Comparison of ENCODE assay signal across 8 mouse cellular contexts in genomic region chr17:36892362-36892761, GRCm38 (mm10). TPM values are rescaled to one million over a fixed set of nuclear protein-coding genes. Genes with fewer than 3 reads are reported as not detected.
A peak's percentile ranks its signal among the peaks of the same experiment; 100 is the strongest.
DNase-seq lines count a peak whose midpoint lies in the region; ATAC-seq and TF ChIP-seq lines count a peak whose summit lies in the region.
"Had no signal": no experiment of that assay in that cellular context is flagged by ENCODE, and none has a peak within 500 bp of the region (broad histone marks: within the 10 kb centered on the region; RNA-seq: fewer than 3 reads in every experiment).

No protein-coding gene starts in this region.

- H3K4me1 ChIP-seq in liver, embryonic 11.5 days (replicated peaks; ENCODE audit: control insufficient read depth, insufficient read depth, low read length) = no peaks in the 10 kb centered on the region; the same call in 1 of the 2 replicates
- H3K4me1 ChIP-seq in cortical plate, adult 2 months (ENCODE audit: control insufficient read depth, insufficient read depth, low read length) = no peaks in the 10 kb centered on the region
- no peaks in the 10 kb centered on the region for H3K4me1 ChIP-seq in kidney, embryonic 16.5 days (ENCODE audit: insufficient read depth, low read length)
- no peaks in the 10 kb centered on the region for H3K4me1 ChIP-seq in lung, postnatal 0 days (ENCODE audit: insufficient read depth, low read depth, low read length)
- H3K4me1 ChIP-seq: heart, embryonic 13.5 days had no signal

- TF ChIP-seq CTCF in cortical plate, adult 2 months (IDR thresholded peaks at IDR 0.05; ENCODE audit: extremely low read depth, insufficient read depth, low read length) = peak; percentile 78
- TF ChIP-seq CTCF in lung, postnatal 0 days (IDR thresholded peaks at IDR 0.05) = peak; percentile 84

- no peak for ATAC-seq in liver, embryonic 11.5 days (replicated peaks; ENCODE audit: low FRiP score)
- ATAC-seq in kidney, embryonic 16.5 days (ENCODE audit: low FRiP score, low TSS enrichment) = peak; percentile 51; the same call in 1 of the 2 replicates
- no peak; the same call in 1 of the 2 replicates for ATAC-seq in lung, postnatal 0 days

- no peak overlapping the region for H3K27ac ChIP-seq in liver, embryonic 11.5 days (ENCODE audit: low read depth, low read length)
- no peak overlapping the region for H3K27ac ChIP-seq in cortical plate, adult 2 months (ENCODE audit: insufficient read depth, low read length)
- no peak overlapping the region for H3K27ac ChIP-seq in kidney, embryonic 16.5 days (ENCODE audit: low read length)
- H3K27ac ChIP-seq in lung, postnatal 0 days (ENCODE audit: low read length) = no peak overlapping the region
- H3K27ac ChIP-seq: heart, embryonic 13.5 days had no signal

- peaks cover 9% of the 10 kb centered on the region; the same call in 1 of the 2 replicates for H3K27me3 ChIP-seq in liver, embryonic 11.5 days (replicated peaks; ENCODE audit: control insufficient read depth, insufficient read depth, low read length)
- no peaks in the 10 kb centered on the region for H3K27me3 ChIP-seq in kidney, embryonic 16.5 days (ENCODE audit: insufficient read depth, low read length)
- no peaks in the 10 kb centered on the region for H3K27me3 ChIP-seq in lung, postnatal 0 days (replicated peaks; ENCODE audit: insufficient read depth, low read length)

- no peaks in the 10 kb centered on the region for H3K9me3 ChIP-seq in liver, embryonic 11.5 days (ENCODE audit: control insufficient read depth, low read length)
- no peaks in the 10 kb centered on the region for H3K9me3 ChIP-seq in kidney, embryonic 16.5 days (ENCODE audit: low read length)
- H3K9me3 ChIP-seq in lung, postnatal 0 days (ENCODE audit: low read length) = no peaks in the 10 kb centered on the region
- H3K9me3 ChIP-seq: heart, embryonic 13.5 days had no signal

- H3K4me3 ChIP-seq in liver, embryonic 11.5 days (ENCODE audit: low read depth, low read length) = no peak overlapping the region
- H3K4me3 ChIP-seq in cortical plate, adult 2 months (ENCODE audit: insufficient read depth, low read length) = no peak overlapping the region
- H3K4me3 ChIP-seq in kidney, embryonic 16.5 days (ENCODE audit: low read length) = no peak overlapping the region
- H3K4me3 ChIP-seq in lung, postnatal 0 days (ENCODE audit: low read depth, low read length) = no peak overlapping the region
- H3K4me3 ChIP-seq: heart, embryonic 13.5 days had no signal

- H3K4me2 ChIP-seq in liver, embryonic 11.5 days = no peak overlapping the region
- H3K4me2 ChIP-seq in kidney, embryonic 16.5 days (replicated peaks; ENCODE audit: low read depth, low read length) = no peak overlapping the region
- no peak overlapping the region for H3K4me2 ChIP-seq in lung, postnatal 0 days (replicated peaks; ENCODE audit: low read depth, low read length)
- H3K4me2 ChIP-seq: heart, embryonic 13.5 days had no signal

- no peak for TF ChIP-seq POLR2A in cortical plate, adult 2 months (IDR thresholded peaks at IDR 0.05; ENCODE audit: extremely low read depth, insufficient read depth, low read length)

- H3K36me3 ChIP-seq in liver, embryonic 11.5 days (ENCODE audit: control insufficient read depth, insufficient read depth, low read length) = no peaks in the 10 kb centered on the region
- no peaks in the 10 kb centered on the region for H3K36me3 ChIP-seq in kidney, embryonic 16.5 days (ENCODE audit: insufficient read depth, low read length)
- H3K36me3 ChIP-seq in lung, postnatal 0 days (ENCODE audit: insufficient read depth, low read length) = no peaks in the 10 kb centered on the region
- H3K36me3 ChIP-seq: heart, embryonic 13.5 days had no signal

- DNase-seq in liver = peak; percentile 43
- no peak for DNase-seq in liver, embryonic 11.5 days (ENCODE audit: low spot score)
- peak; percentile 71 for DNase-seq in R1 (ENCODE audit: low read depth, low spot score)
- DNase-seq in lung, postnatal 0 days (ENCODE audit: low spot score) = peak; percentile 78
- DNase-seq in right cerebral cortex, adult 18-20 months = peak; percentile 36

- 16% methylated on average over 2 of the region's 2 CpGs for WGBS in liver, embryonic 11.5 days
- WGBS in kidney, embryonic 16.5 days = 15% methylated on average over 2 of the region's 2 CpGs
- WGBS in lung, postnatal 0 days = 2% methylated on average over 2 of the region's 2 CpGs

- TF ChIP-seq EP300 in lung, postnatal 0 days (IDR thresholded peaks at IDR 0.05) = no peak

- no peak overlapping the region for H3K9ac ChIP-seq in liver, embryonic 11.5 days (ENCODE audit: low read depth, low read length)
- H3K9ac ChIP-seq in kidney, embryonic 16.5 days (replicated peaks; ENCODE audit: low read length) = no peak overlapping the region
- H3K9ac ChIP-seq in lung, postnatal 0 days (replicated peaks; ENCODE audit: low read depth) = no peak overlapping the region
- H3K9ac ChIP-seq: heart, embryonic 13.5 days had no signal

RNA-seq across cellular contexts. Expression of gene Trim40, which starts 2.4 kb away (rescaled TPM):
- polyA plus RNA-seq in liver, embryonic 11.5 days (2014; fragmentation: Nextera tagmentation; extraction: Ambion mirVana) = not detected in 2 replicates
- 0.19 and 0.29 TPM in 2 replicates for polyA plus RNA-seq in cortical plate, adult 2 months (2012; rRNA removed)
- not detected in 2 replicates for polyA plus RNA-seq in kidney, embryonic 16.5 days (2015; fragmentation: Nextera tagmentation; extraction: Ambion mirVana)
- not detected in 2 replicates for polyA plus RNA-seq in lung, postnatal 0 days (2015; fragmentation: Nextera tagmentation; extraction: Ambion mirVana)
- polyA plus RNA-seq: heart, embryonic 13.5 days had no signal

RNA-seq across cellular contexts. Expression of gene Trim31, which starts 5.6 kb away (rescaled TPM):
- not detected in 2 replicates for polyA plus RNA-seq in liver, embryonic 11.5 days (2014; fragmentation: Nextera tagmentation; extraction: Ambion mirVana)
- not detected in 2 replicates for polyA plus RNA-seq in cortical plate, adult 2 months (2012; rRNA removed)
- polyA plus RNA-seq in kidney, embryonic 16.5 days (2015; fragmentation: Nextera tagmentation; extraction: Ambion mirVana) = not detected in 2 replicates
- not detected in 2 replicates for polyA plus RNA-seq in lung, postnatal 0 days (2015; fragmentation: Nextera tagmentation; extraction: Ambion mirVana)
- polyA plus RNA-seq: heart, embryonic 13.5 days had no signal

RNA-seq across cellular contexts. Expression of gene Trim10, which starts 23.0 kb away (rescaled TPM):
- polyA plus RNA-seq in liver, embryonic 11.5 days (2014; fragmentation: Nextera tagmentation; extraction: Ambion mirVana) = 70.1 and 81.4 TPM in 2 replicates
- not detected in 2 replicates for polyA plus RNA-seq in cortical plate, adult 2 months (2012; rRNA removed)
- 2.1 and 2.4 TPM in 2 replicates for polyA plus RNA-seq in kidney, embryonic 16.5 days (2015; fragmentation: Nextera tagmentation; extraction: Ambion mirVana)
- 3.5 and 3.6 TPM in 2 replicates for polyA plus RNA-seq in lung, postnatal 0 days (2015; fragmentation: Nextera tagmentation; extraction: Ambion mirVana)

RNA-seq across cellular contexts. Expression of gene Trim15, which starts 25.4 kb away (rescaled TPM):
- 0.18 and 0.29 TPM in 2 replicates for polyA plus RNA-seq in liver, embryonic 11.5 days (2014; fragmentation: Nextera tagmentation; extraction: Ambion mirVana)
- not detected in 2 replicates for polyA plus RNA-seq in cortical plate, adult 2 months (2012; rRNA removed)
- 0.22 and 0.27 TPM in 2 replicates for polyA plus RNA-seq in kidney, embryonic 16.5 days (2015; fragmentation: Nextera tagmentation; extraction: Ambion mirVana)
- polyA plus RNA-seq in lung, postnatal 0 days (2015; fragmentation: Nextera tagmentation; extraction: Ambion mirVana) = 0.10 and 0.14 TPM in 2 replicates

RNA-seq across cellular contexts. Expression of gene Rnf39, which starts 50.4 kb away (rescaled TPM):
- 0.14 TPM in 1 of 2 replicates, not detected in the other for polyA plus RNA-seq in liver, embryonic 11.5 days (2014; fragmentation: Nextera tagmentation; extraction: Ambion mirVana)
- 13.6 and 13.8 TPM in 2 replicates for polyA plus RNA-seq in cortical plate, adult 2 months (2012; rRNA removed)
- 0.22 and 0.27 TPM in 2 replicates for polyA plus RNA-seq in kidney, embryonic 16.5 days (2015; fragmentation: Nextera tagmentation; extraction: Ambion mirVana)
- polyA plus RNA-seq in lung, postnatal 0 days (2015; fragmentation: Nextera tagmentation; extraction: Ambion mirVana) = 13.4 and 13.5 TPM in 2 replicates

Comparison
In these comparisons a context has a peak if more than half of its experiments do, and no peak if none do; other contexts are left out.
1. RNA of gene Trim10, which starts 23.0 kb away (polyA plus RNA-seq): 70.1 to 81.4 TPM in liver, embryonic 11.5 days; 3.5 to 3.6 TPM in lung, postnatal 0 days, 2.1 to 2.4 TPM in kidney, embryonic 16.5 days and not detected in cortical plate, adult 2 months; every median in the first group is over 10 times any median in the second.